Mouse (Mus musculus) CH12.LX (cell line): ENCODE results near the gene Cyp2w1. TPM values are rescaled to one million over a fixed set of nuclear protein-coding genes. Genes with fewer than 3 reads are reported as not detected.

ENCODE experiments used
- DNase-seq: peaks from one replicate; pipeline ENCODE4 v3.0.0-alpha.2; 2013; ENCODE audit errors: extremely low read depth
- H3K27ac ChIP-seq: 2 replicates; pipeline ENCODE4 v1.5.1; 2012; ENCODE audit warnings: low read depth, mild to moderate bottlenecking, control low read depth, moderate library complexity; ENCODE audit not compliant: insufficient read depth
- H3K27me3 ChIP-seq: replicated peaks from 2 replicates; pipeline ENCODE3; 2012; ENCODE audit warnings: inconsistent platforms
- H3K36me3 ChIP-seq, 2 experiments: replicated peaks in 1 of 2; 2 replicates each; pipeline versions ENCODE3 to v1.6.1; 2012; ENCODE audit warnings: inconsistent platforms in 1 of 2, low read length in 1 of 2, mild to moderate bottlenecking in 1 of 2, mixed read lengths in 1 of 2, moderate library complexity in 1 of 2; ENCODE audit not compliant: control insufficient read depth in 1 of 2, insufficient read depth in 1 of 2
- H3K4me1 ChIP-seq, 2 experiments: 2 replicates each; pipeline ENCODE4 v1.6.1; 2012; ENCODE audit warnings: inconsistent platforms in 1 of 2, moderate library complexity in 1 of 2; ENCODE audit not compliant: insufficient read depth in 2 of 2, control insufficient read depth in 1 of 2
- H3K4me2 ChIP-seq: 2 replicates; pipeline ENCODE4 v1.6.1; 2012; ENCODE audit warnings: low read depth, mild to moderate bottlenecking, control low read depth; ENCODE audit not compliant: poor library complexity, insufficient read depth, severe bottlenecking
- H3K4me3 ChIP-seq, 3 experiments: fragments of 150-350 bp in 1 of 3; sonication (generic) in 1 of 3; replicated peaks in 1 of 3; 2 replicates each; pipeline versions ENCODE3 to v1.5.1; 2011 to 2012; ENCODE audit warnings: low read depth in 2 of 3, low read length in 2 of 3, mild to moderate bottlenecking in 2 of 3, moderate library complexity in 2 of 3, control low read depth in 1 of 3, improper control_type of control experiment in 1 of 3, inconsistent platforms in 1 of 3, mixed read lengths in 1 of 3; ENCODE audit not compliant: poor library complexity in 1 of 3
- H3K79me2 ChIP-seq: replicated peaks from 2 replicates; pipeline ENCODE4 v1.6.1; 2012; ENCODE audit warnings: mild to moderate bottlenecking, moderate library complexity; ENCODE audit not compliant: control insufficient read depth, poor library complexity, insufficient read depth, severe bottlenecking; ENCODE audit errors: extremely low read depth
- H3K9ac ChIP-seq: 2 replicates; pipeline ENCODE4 v1.6.1; 2012; ENCODE audit warnings: low read depth, mild to moderate bottlenecking, control low read depth, moderate library complexity; ENCODE audit not compliant: insufficient read depth
- H3K9me3 ChIP-seq: replicated peaks from 2 replicates; pipeline ENCODE3; 2012; ENCODE audit warnings: low read length, inconsistent platforms, mixed read lengths
- BHLHE40 ChIP-seq: IDR thresholded peaks from 2 replicates; pipeline ENCODE4 v1.6.1; 2011; ENCODE audit warnings: mild to moderate bottlenecking, low read depth, low read length, improper control_type of control experiment
- CHD1 ChIP-seq: IDR thresholded peaks from 2 replicates; pipeline ENCODE4 v1.6.1; 2012; ENCODE audit warnings: low read depth, low read length, improper control_type of control experiment, inconsistent platforms
- CTCF ChIP-seq, 2 experiments: IDR thresholded peaks in 1 of 2; conservative IDR thresholded peaks in 1 of 2; 2 replicates each; pipeline ENCODE4 v1.5.1; 2011 to 2012; ENCODE audit warnings: low read depth in 2 of 2, low read length in 2 of 2, improper control_type of control experiment in 1 of 2, inconsistent platforms in 1 of 2, mild to moderate bottlenecking in 1 of 2, moderate library complexity in 1 of 2
- ELF1 ChIP-seq: IDR thresholded peaks from 2 replicates; pipeline ENCODE4 v1.6.1; 2014; ENCODE audit warnings: low read depth, mild to moderate bottlenecking, inconsistent platforms, low read length, improper control_type of control experiment
- ETS1 ChIP-seq: conservative IDR thresholded peaks from 2 replicates; pipeline ENCODE4 v1.6.1; 2012; ENCODE audit warnings: low read depth, mild to moderate bottlenecking, inconsistent platforms, low read length, improper control_type of control experiment, moderate library complexity
- GABPA ChIP-seq: IDR thresholded peaks from 2 replicates; pipeline ENCODE4 v1.6.1; 2012; ENCODE audit warnings: low read depth, low read length, improper control_type of control experiment, inconsistent platforms; ENCODE audit not compliant: insufficient replicate concordance
- JUN ChIP-seq: IDR thresholded peaks from 2 replicates; pipeline ENCODE4 v1.6.1; 2011; ENCODE audit warnings: low read depth, mild to moderate bottlenecking, low read length, improper control_type of control experiment, moderate library complexity; ENCODE audit not compliant: insufficient read depth
- KAT2A ChIP-seq: IDR thresholded peaks from 2 replicates; pipeline ENCODE4 v1.6.1; 2012; ENCODE audit warnings: low read length, improper control_type of control experiment, inconsistent platforms; ENCODE audit not compliant: insufficient replicate concordance
- MEF2A ChIP-seq: IDR thresholded peaks from 2 replicates; pipeline ENCODE4 v1.6.1; 2014; ENCODE audit warnings: low read depth, mild to moderate bottlenecking, inconsistent platforms, low read length, improper control_type of control experiment, borderline replicate concordance
- MXI1 ChIP-seq: IDR thresholded peaks from 2 replicates; pipeline ENCODE4 v1.6.1; 2011; ENCODE audit warnings: mild to moderate bottlenecking, low read depth, low read length, improper control_type of control experiment
- NRF1 ChIP-seq: IDR thresholded peaks from 2 replicates; pipeline ENCODE4 v1.6.1; 2014; ENCODE audit warnings: low read depth, mild to moderate bottlenecking, inconsistent platforms, low read length, improper control_type of control experiment, moderate library complexity
- POLR2A ChIP-seq: IDR thresholded peaks from 2 replicates; pipeline ENCODE4 v1.6.1; 2011; ENCODE audit warnings: low read depth, mild to moderate bottlenecking, improper control_type of control experiment, low read length
- RAD21 ChIP-seq: IDR thresholded peaks from 2 replicates; pipeline ENCODE4 v1.6.1; 2011; ENCODE audit warnings: low read depth, mild to moderate bottlenecking, low read length, improper control_type of control experiment, moderate library complexity
- SMC3 ChIP-seq: IDR thresholded peaks from 2 replicates; pipeline ENCODE4 v1.6.1; 2011; ENCODE audit warnings: low read depth, low read length, improper control_type of control experiment
- TBP ChIP-seq: conservative IDR thresholded peaks from 2 replicates; pipeline ENCODE4 v1.6.1; 2011; ENCODE audit warnings: low read depth, low read length, improper control_type of control experiment
- USF2 ChIP-seq: conservative IDR thresholded peaks from 2 replicates; pipeline ENCODE4 v1.6.1; 2011; ENCODE audit warnings: low read depth, low read length, improper control_type of control experiment
- ZC3H11A ChIP-seq: IDR thresholded peaks from 2 replicates; pipeline ENCODE4 v1.6.1; 2012; ENCODE audit warnings: low read depth, mild to moderate bottlenecking, inconsistent platforms, low read length, improper control_type of control experiment
- ZKSCAN1 ChIP-seq: IDR thresholded peaks from 2 replicates; pipeline ENCODE4 v1.6.1; 2012; ENCODE audit warnings: low read depth, inconsistent platforms, low read length, improper control_type of control experiment, borderline replicate concordance
- dilution Hi-C: fragments of 300-500 bp; cut with MboI; formaldehyde crosslinking; loops from 2 replicates; pipeline ENCODE4 v1.14.3; 2020; ENCODE audit warnings: low sequenced_read_pairs; ENCODE audit not compliant: extremely low pct_unique_long_range_greater_than_20kb, extremely low pct_ligation_motif_present
- in situ Hi-C: fragments of 300-500 bp; cut with MboI; formaldehyde crosslinking; loops from 3 replicates; pipeline ENCODE4 v1.14.3; 2019; ENCODE audit warnings: low sequenced_read_pairs, low pct_ligation_motif_present, low pct_unique_long_range_greater_than_20kb, mixed read lengths
- polyA plus RNA-seq: library from polyadenylated mRNA; unstranded; fragments of >175 nt; gene quantifications from 2 replicates; pipeline ENCODE4 v1.2.1, GENCODE M21; 2012; ENCODE audit warnings: low read depth; ENCODE audit not compliant: insufficient read length
- total RNA-seq, 2 experiments: library from RNA; depleted of rRNA; stranded (reverse); fragments of 300-350 nt in 1 of 2; fragments of >200 nt in 1 of 2; gene quantifications; 2 replicates each; pipeline ENCODE4 v1.2.3; 2012 to 2014

Cyp2w1 gene
- total and polyA plus RNA-seq, 3 experiments: not detected

DNA sequence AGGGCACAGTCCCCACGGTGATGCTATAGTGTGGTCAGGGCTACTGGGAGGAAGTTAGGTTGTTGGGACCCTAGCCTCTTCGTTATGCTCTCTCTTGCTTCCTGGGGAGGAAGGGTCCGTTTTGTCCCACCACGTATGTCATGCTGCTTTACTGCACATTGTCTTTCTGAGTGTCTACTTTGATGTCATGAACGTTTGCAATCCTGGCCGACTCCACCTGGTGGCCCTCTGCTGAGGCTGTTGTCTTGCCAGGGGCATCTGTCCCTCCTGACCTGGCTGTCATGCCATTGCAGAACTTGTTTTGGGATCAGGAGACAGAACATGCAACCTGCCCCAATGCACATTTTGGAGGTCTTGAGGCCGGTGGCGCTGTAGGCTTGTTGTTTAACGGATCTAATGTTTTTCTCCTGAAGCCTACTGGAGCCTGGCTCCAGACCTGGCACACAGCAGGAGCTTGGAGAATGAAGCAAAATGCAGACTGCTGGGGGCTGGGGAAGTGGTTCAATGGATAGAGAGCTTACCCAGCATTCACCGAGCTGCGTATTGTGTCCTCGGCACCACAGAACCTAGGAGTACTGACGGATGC, 26.2 kb upstream of the Cyp2w1 start:
- Histone ChIP-seq H3K9me3 (no peaks in the 10 kb centered on the region), H3K27ac (no peak overlapping the region), H3K4me3 (no peak overlapping the region), H3K27me3 (no peaks in the 10 kb centered on the region), H3K9ac (no peak overlapping the region), H3K79me2 (peaks cover 36% of the 10 kb centered on the region), H3K36me3 (peaks cover 0 to 2% of the 10 kb centered on the region in 2 experiments), H3K4me1 (peaks cover 10 to 37% of the 10 kb centered on the region in 2 experiments), H3K4me2 (no peak overlapping the region; the same call in 1 of the 2 replicates)
- TF ChIP-seq SMC3 (peak; percentile 77), CTCF (conservative IDR thresholded peaks at IDR 0.05 in 1 of 2, IDR thresholded peaks at IDR 0.05 in 1 of 2; ENCODE audit: low read depth in 2 of 2, low read length in 2 of 2) (peak in 1 of 2 experiments; percentile 66; a peak in 2 of 4 replicates), ELF1 (no peak), RAD21 (peak; percentile 35), JUN (no peak)
- dilution Hi-C loops: no loop called here
- peak; percentile 41 for DNase-seq
- in situ Hi-C loops: loop anchor here (5.0 kb wide), 1 partner anchor 44 kb away; no protein-coding TSS in a partner anchor

DNA sequence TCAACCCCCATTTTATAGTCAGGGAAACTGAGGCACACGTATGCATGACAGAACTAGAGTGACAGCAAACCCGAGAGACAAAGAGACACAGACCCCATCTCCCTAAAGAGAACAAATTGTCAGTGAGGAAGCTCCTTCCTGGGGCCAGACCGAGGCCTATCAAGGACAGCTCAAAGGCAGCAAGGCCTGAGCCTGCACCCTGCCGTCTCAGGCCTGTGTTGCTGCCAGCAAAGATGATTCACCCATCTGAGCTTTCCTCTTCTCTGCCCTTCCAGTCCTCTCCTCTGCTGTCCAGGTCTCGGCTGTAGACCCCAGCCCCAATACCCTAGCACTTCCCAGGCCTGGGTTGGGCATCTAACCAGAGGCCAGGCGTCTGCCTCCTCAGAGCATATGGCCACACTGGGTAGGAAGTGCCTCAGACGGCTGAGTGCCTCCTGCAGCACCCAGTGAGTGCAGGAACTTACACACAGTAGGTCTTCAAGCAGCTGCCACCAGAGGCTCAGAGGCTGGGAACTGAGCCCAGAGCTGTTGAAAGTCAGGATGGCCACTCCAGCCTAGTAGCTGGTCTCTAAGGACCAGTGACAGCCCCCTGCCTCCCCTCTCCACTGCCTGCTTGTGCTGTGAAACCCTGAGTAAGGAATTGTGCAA, 25.3 kb upstream of the Cyp2w1 start:
- peaks cover 0 to 2% of the 10 kb centered on the region in 2 experiments for H3K36me3 ChIP-seq

DNA sequence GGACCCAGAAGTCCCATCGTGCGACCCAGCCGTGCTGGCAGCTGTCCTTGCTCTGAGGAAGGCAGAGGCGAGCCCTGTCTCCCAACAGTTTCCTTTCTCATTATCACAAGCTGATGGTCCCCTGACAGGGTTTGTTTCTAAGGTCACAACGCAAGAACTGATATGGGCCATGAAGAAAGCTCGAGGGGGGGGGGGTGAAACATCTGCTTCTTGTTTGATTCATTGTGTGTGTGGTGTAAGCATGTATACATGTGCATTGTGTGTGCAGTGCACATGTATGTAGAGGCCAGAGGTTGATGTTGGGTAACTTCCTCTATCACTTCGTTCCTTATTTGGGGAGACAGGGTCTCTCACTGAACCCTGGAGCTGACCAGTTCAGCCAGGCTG, 24.8 kb upstream of the Cyp2w1 start:
- Histone ChIP-seq H3K4me1 (peaks cover 8 to 30% of the 10 kb centered on the region in 2 experiments), H3K27me3 (no peaks in the 10 kb centered on the region), H3K9me3 (no peaks in the 10 kb centered on the region), H3K36me3 (peaks cover 0 to 2% of the 10 kb centered on the region in 2 experiments), H3K79me2 (peaks cover 22% of the 10 kb centered on the region), H3K9ac (no peak overlapping the region), H3K4me3 (no peak overlapping the region), H3K4me2 (no peak overlapping the region), H3K27ac (no peak overlapping the region)
- DNase-seq: no peak
- TF ChIP-seq USF2 (no peak), GABPA (no peak), POLR2A (no peak), MXI1 (no peak), MEF2A (no peak), CHD1 (no peak), ZKSCAN1 (no peak), NRF1 (no peak), KAT2A (no peak), ETS1 (no peak), BHLHE40 (no peak), RAD21 (no peak), TBP (no peak)
- dilution Hi-C loops: no loop called here
- in situ Hi-C loops: loop anchor here (5.0 kb wide), 1 partner anchor 45 kb away; no protein-coding TSS in a partner anchor

More for the DNA sequence above, 25.3 kb upstream of the Cyp2w1 start:
- Histone ChIP-seq H3K4me1 (peaks cover 8 to 36% of the 10 kb centered on the region in 2 experiments), H3K79me2 (peaks cover 27% of the 10 kb centered on the region), H3K27me3 (no peaks in the 10 kb centered on the region), H3K4me3 (no peak overlapping the region), H3K27ac (no peak overlapping the region), H3K4me2 (no peak overlapping the region)
- in situ Hi-C loops: loop anchor here (5.0 kb wide), 1 partner anchor 45 kb away; no protein-coding TSS in a partner anchor
- TF ChIP-seq ZC3H11A: no peak
- peak; percentile 18; the same call in 1 of the 2 replicates for TF ChIP-seq ZKSCAN1
- TF ChIP-seq, all 38 proteins: peak for 1
- DNase-seq: no peak
- no peaks in the 10 kb centered on the region for H3K9me3 ChIP-seq
- dilution Hi-C loops: no loop called here
- H3K9ac ChIP-seq: no peak overlapping the region
